Mouse (Mus musculus): ENCODE data around the gene Casp3.

GRCm38 (mm10) chr8:46568942-46569341, 48.1 kb upstream of the Casp3 start:
- TF ChIP-seq POLR2A (IDR thresholded peaks at IDR 0.05; ENCODE audit: extremely low read depth, insufficient read depth, low read length): no peak
- TF ChIP-seq CTCF (IDR thresholded peaks at IDR 0.05; ENCODE audit: low read depth, low read length): peak; percentile 22; the same call in 1 of the 2 replicates

Measured in liver, adult 2 months (tissue).